Mouse (Mus musculus): ENCODE results near the gene Fermt3. TPM values are rescaled to one million over a fixed set of nuclear protein-coding genes. Genes with fewer than 3 reads are reported as not detected.
A peak's percentile ranks its signal among the peaks of the same experiment; 100 is the strongest.

The Fermt3 gene
- polyA plus RNA-seq, 1 experiment from 2014 or later = 8.2 TPM

GRCm38 (mm10) chr19:6985951-6986708 lies 33.1 kb downstream of the Fermt3 start:
- peaks cover 25% of the 10 kb centered on the region for H3K4me1 ChIP-seq
- peak overlapping the region; percentile 96; the same call in 1 of the 2 replicates for H3K9ac ChIP-seq (replicated peaks)
- no peaks in the 10 kb centered on the region for H3K27me3 ChIP-seq
- H3K36me3 ChIP-seq = peaks cover 30% of the 10 kb centered on the region
- peak overlapping the region; percentile 98 for H3K4me2 ChIP-seq (replicated peaks)
- WGBS = 78% methylated on average over 10 of the region's 10 CpGs
- no peak overlapping the region for H3K27ac ChIP-seq (replicated peaks)
- peak overlapping the region; percentile 89 for H3K4me3 ChIP-seq
- ATAC-seq (ENCODE audit: low FRiP score, low read depth) = no peak
- H3K9me3 ChIP-seq = no peaks in the 10 kb centered on the region

- H3K9ac ChIP-seq (replicated peaks) = no peak overlapping the region
- no peaks in the 10 kb centered on the region for H3K27me3 ChIP-seq
- H3K4me2 ChIP-seq (replicated peaks) = no peak overlapping the region
- WGBS = 86% methylated on average over 19 of the region's 19 CpGs
- peaks cover 30% of the 10 kb centered on the region for H3K4me1 ChIP-seq
- no peaks in the 10 kb centered on the region for H3K9me3 ChIP-seq
- H3K4me3 ChIP-seq = no peak overlapping the region
- ATAC-seq (ENCODE audit: low FRiP score, low read depth) = no peak
- H3K36me3 ChIP-seq = peaks cover 30% of the 10 kb centered on the region
- H3K27ac ChIP-seq (replicated peaks) = no peak overlapping the region
Observed at GRCm38 (mm10) chr19:6985300-6985699, 34.0 kb downstream of the Fermt3 start.

GRCm38 (mm10) chr19:6983621-6984020 lies 35.6 kb downstream of the Fermt3 start:
- no peak overlapping the region for H3K27ac ChIP-seq (replicated peaks)
- ATAC-seq (ENCODE audit: low FRiP score, low read depth) = no peak
- WGBS = 66% methylated on average over 5 of the region's 5 CpGs

GRCm38 (mm10) chr19:6981465-6981864 lies 37.8 kb downstream of the Fermt3 start:
- Histone ChIP-seq H3K4me2 (replicated peaks) (0 out of 2 replicates have a peak overlapping the region, but pooled peaks have one; percentile 74), H3K27ac (replicated peaks) (no peak overlapping the region), H3K27me3 (no peaks in the 10 kb centered on the region), H3K4me1 (peaks cover 43% of the 10 kb centered on the region), H3K4me3 (no peak overlapping the region), H3K9me3 (no peaks in the 10 kb centered on the region), H3K9ac (replicated peaks) (no peak overlapping the region), H3K36me3 (peaks cover 46% of the 10 kb centered on the region)
- 92% methylated on average over 4 of the region's 4 CpGs for WGBS
- no peak for ATAC-seq (ENCODE audit: low FRiP score, low read depth)

More at GRCm38 (mm10) chr19:6983621-6984020, 35.6 kb downstream of the Fermt3 start:
- Histone ChIP-seq H3K4me1 (peaks cover 39% of the 10 kb centered on the region), H3K27me3 (no peaks in the 10 kb centered on the region), H3K36me3 (peaks cover 28% of the 10 kb centered on the region), H3K4me3 (no peak overlapping the region), H3K9ac (replicated peaks) (no peak overlapping the region), H3K9me3 (no peaks in the 10 kb centered on the region), H3K4me2 (replicated peaks) (no peak overlapping the region)

GRCm38 (mm10) chr19:6980381-6981093 lies 38.7 kb downstream of the Fermt3 start, which contains the start of gene Fkbp2:
Gene Fkbp2, minus strand, starts transcription at chr19:6980501.
- 2% methylated on average over 38 of the region's 38 CpGs for WGBS
- peak; percentile 87 for ATAC-seq (ENCODE audit: low FRiP score, low read depth)

GRCm38 (mm10) chr19:6979486-6980380 lies 39.5 kb downstream of the Fermt3 start:
- Histone ChIP-seq H3K4me2 (replicated peaks) (peak overlapping the region; percentile 74), H3K36me3 (peaks cover 38% of the 10 kb centered on the region), H3K27me3 (no peaks in the 10 kb centered on the region), H3K9ac (replicated peaks) (peak overlapping the region; percentile 69), H3K9me3 (no peaks in the 10 kb centered on the region), H3K27ac (replicated peaks) (peak overlapping the region; percentile 95), H3K4me1 (peaks cover 46% of the 10 kb centered on the region), H3K4me3 (peak overlapping the region; percentile 74)
- ATAC-seq (ENCODE audit: low FRiP score, low read depth) = peak; percentile 86
- 1% methylated on average over 58 of the region's 59 CpGs for WGBS

More at GRCm38 (mm10) chr19:6980381-6981093, 38.7 kb downstream of the Fermt3 start, which contains the start of gene Fkbp2:
- peak within 1 kb of the TSS; percentile 74 for H3K4me2 ChIP-seq (replicated peaks)
- H3K27ac ChIP-seq (replicated peaks) = peak within 1 kb of the TSS; percentile 95
- H3K4me1 ChIP-seq = peaks cover 46% of the 10 kb centered on the region
- peaks cover 46% of the 10 kb centered on the region for H3K36me3 ChIP-seq
- no peaks in the 10 kb centered on the region for H3K9me3 ChIP-seq
- peak within 1 kb of the TSS; percentile 69 for H3K9ac ChIP-seq (replicated peaks)
- H3K27me3 ChIP-seq = no peaks in the 10 kb centered on the region
- peak within 1 kb of the TSS; percentile 74 for H3K4me3 ChIP-seq

- Histone ChIP-seq H3K4me3 (peak overlapping the region; percentile 74), H3K4me2 (replicated peaks) (peak overlapping the region; percentile 74), H3K36me3 (peaks cover 36% of the 10 kb centered on the region), H3K27me3 (no peaks in the 10 kb centered on the region), H3K9ac (replicated peaks) (peak overlapping the region; percentile 68), H3K27ac (replicated peaks) (peak overlapping the region; percentile 95), H3K4me1 (peaks cover 47% of the 10 kb centered on the region), H3K9me3 (no peaks in the 10 kb centered on the region)
- ATAC-seq (ENCODE audit: low FRiP score, low read depth) = no peak
- 13% methylated on average over 11 of the region's 11 CpGs for WGBS
Observed at GRCm38 (mm10) chr19:6979001-6979479, 40.2 kb downstream of the Fermt3 start.

- H3K36me3 ChIP-seq = peaks cover 32% of the 10 kb centered on the region
- WGBS = 45% methylated on average over 3 of the region's 3 CpGs
- peak overlapping the region; percentile 68 for H3K9ac ChIP-seq (replicated peaks)
Observed at GRCm38 (mm10) chr19:6978639-6978974, 40.7 kb downstream of the Fermt3 start.

GRCm38 (mm10) chr19:6977759-6978638 lies 41.3 kb downstream of the Fermt3 start:
- H3K4me2 ChIP-seq (replicated peaks) = peak overlapping the region; percentile 74
- peak overlapping the region; percentile 74 for H3K4me3 ChIP-seq
- H3K27me3 ChIP-seq = 0 out of 2 replicates have a peak, but pooled peaks cover 2% of the 10 kb centered on the region
- H3K4me1 ChIP-seq = peaks cover 51% of the 10 kb centered on the region
- peak overlapping the region; percentile 68 for H3K9ac ChIP-seq (replicated peaks)
- no peaks in the 10 kb centered on the region for H3K9me3 ChIP-seq
- peak overlapping the region; percentile 95 for H3K27ac ChIP-seq (replicated peaks)
- H3K36me3 ChIP-seq = peaks cover 28% of the 10 kb centered on the region
- no peak for ATAC-seq (ENCODE audit: low FRiP score, low read depth)
- WGBS = 85% methylated on average over 13 of the region's 13 CpGs

More at GRCm38 (mm10) chr19:6978639-6978974, 40.7 kb downstream of the Fermt3 start:
- H3K4me3 ChIP-seq = peak overlapping the region; percentile 74
- peak overlapping the region; percentile 74 for H3K4me2 ChIP-seq (replicated peaks)
- H3K27me3 ChIP-seq = no peaks in the 10 kb centered on the region
- peaks cover 48% of the 10 kb centered on the region for H3K4me1 ChIP-seq
- no peak for ATAC-seq (ENCODE audit: low FRiP score, low read depth)
- no peaks in the 10 kb centered on the region for H3K9me3 ChIP-seq
- peak overlapping the region; percentile 95 for H3K27ac ChIP-seq (replicated peaks)

- peak within 1 kb of the TSS; percentile 92 for H3K9ac ChIP-seq (replicated peaks)
- WGBS = under 1% methylated on average over 16 of the region's 16 CpGs
- H3K36me3 ChIP-seq = peaks cover 19% of the 10 kb centered on the region
- H3K27me3 ChIP-seq = peaks cover 23% of the 10 kb centered on the region
- peak within 1 kb of the TSS; percentile 95 for H3K27ac ChIP-seq (replicated peaks)
- peak within 1 kb of the TSS; percentile 94 for H3K4me2 ChIP-seq (replicated peaks)
- H3K4me1 ChIP-seq = peaks cover 47% of the 10 kb centered on the region
- ATAC-seq (ENCODE audit: low FRiP score, low read depth) = no peak
- no peaks in the 10 kb centered on the region for H3K9me3 ChIP-seq
- H3K4me3 ChIP-seq = peak within 1 kb of the TSS; percentile 78
Observed at GRCm38 (mm10) chr19:6975537-6976521, 43.4 kb downstream of the Fermt3 start, which contains the start of gene Plcb3. Gene Plcb3, minus strand, starts transcription at chr19:6976470.

Data from midbrain, embryonic 12.5 days (tissue).